Mouse (Mus musculus): ENCODE measurements at regions not wholly inside any gene's neighbourhood (a gene's known extent, or its start where the extent isn't known, plus 50 kb on each side); places are given as distances from the start of the nearest gene placed in this dataset.

GRCm38 (mm10) chr12:26244701-26245100 lies 170.4 kb downstream of the Rnf144a start:
- Histone ChIP-seq H3K9ac (ENCODE audit: low read depth, low read length) (no peak overlapping the region), H3K4me2 (replicated peaks; ENCODE audit: low read depth, low read length) (no peak overlapping the region), H3K4me3 (ENCODE audit: low read length) (no peak overlapping the region), H3K27ac (ENCODE audit: low read depth, low read length) (no peak overlapping the region), H3K9me3 (ENCODE audit: control insufficient read depth, low read length) (no peaks in the 10 kb centered on the region), H3K4me1 (ENCODE audit: control insufficient read depth, insufficient read depth, low read length) (no peaks in the 10 kb centered on the region), H3K27me3 (ENCODE audit: control insufficient read depth, insufficient read depth, low read length) (no peaks in the 10 kb centered on the region), H3K36me3 (ENCODE audit: control insufficient read depth, insufficient read depth, low read length) (no peaks in the 10 kb centered on the region)
- 92% methylated on average over 6 of the region's 6 CpGs for WGBS
- no peak for ATAC-seq (ENCODE audit: low FRiP score, low TSS enrichment)

- no peaks in the 10 kb centered on the region for H3K4me1 ChIP-seq (ENCODE audit: control insufficient read depth, insufficient read depth, low read length)
- no peak overlapping the region for H3K4me2 ChIP-seq (replicated peaks; ENCODE audit: low read depth, low read length)
- WGBS, result 90% methylated on average over 15 of the region's 15 CpGs
- ATAC-seq (ENCODE audit: low FRiP score, low TSS enrichment), result no peak
- no peak overlapping the region for H3K9ac ChIP-seq (ENCODE audit: low read depth, low read length)
- H3K9me3 ChIP-seq (ENCODE audit: control insufficient read depth, low read length), result no peaks in the 10 kb centered on the region
- no peaks in the 10 kb centered on the region for H3K27me3 ChIP-seq (ENCODE audit: control insufficient read depth, insufficient read depth, low read length)
- H3K27ac ChIP-seq (ENCODE audit: low read depth, low read length), result no peak overlapping the region
- no peaks in the 10 kb centered on the region for H3K36me3 ChIP-seq (ENCODE audit: control insufficient read depth, insufficient read depth, low read length)
- no peak overlapping the region for H3K4me3 ChIP-seq (ENCODE audit: low read length)
These were observed 187.5 kb downstream of the Rnf144a start for GRCm38 (mm10) chr12:26227557-26228020.

- Histone ChIP-seq H3K9me3 (ENCODE audit: control insufficient read depth, low read length) (no peaks in the 10 kb centered on the region), H3K27me3 (ENCODE audit: control insufficient read depth, insufficient read depth, low read length) (no peaks in the 10 kb centered on the region), H3K4me1 (ENCODE audit: control insufficient read depth, insufficient read depth, low read length) (no peaks in the 10 kb centered on the region), H3K4me3 (ENCODE audit: low read length) (no peak overlapping the region), H3K36me3 (ENCODE audit: control insufficient read depth, insufficient read depth, low read length) (no peaks in the 10 kb centered on the region), H3K9ac (ENCODE audit: low read depth, low read length) (no peak overlapping the region), H3K27ac (ENCODE audit: low read depth, low read length) (no peak overlapping the region), H3K4me2 (replicated peaks; ENCODE audit: low read depth, low read length) (no peak overlapping the region)
- ATAC-seq (ENCODE audit: low FRiP score, low TSS enrichment), result no peak
- WGBS, result 9% methylated on average over 2 of the region's 2 CpGs
These were observed 188.7 kb downstream of the Rnf144a start for GRCm38 (mm10) chr12:26226363-26226762.

- no peaks in the 10 kb centered on the region for H3K4me1 ChIP-seq (ENCODE audit: control insufficient read depth, insufficient read depth, low read length)
- no peak overlapping the region for H3K9ac ChIP-seq (ENCODE audit: low read depth, low read length)
- H3K4me3 ChIP-seq (ENCODE audit: low read length), result no peak overlapping the region
- H3K36me3 ChIP-seq (ENCODE audit: control insufficient read depth, insufficient read depth, low read length), result no peaks in the 10 kb centered on the region
- H3K9me3 ChIP-seq (ENCODE audit: control insufficient read depth, low read length), result no peaks in the 10 kb centered on the region
- no peak overlapping the region for H3K4me2 ChIP-seq (replicated peaks; ENCODE audit: low read depth, low read length)
- H3K27ac ChIP-seq (ENCODE audit: low read depth, low read length), result no peak overlapping the region
- peak; percentile 49; the same call in 1 of the 2 replicates for ATAC-seq (ENCODE audit: low FRiP score, low TSS enrichment)
- WGBS, result 60% methylated on average over 1 of the region's 1 CpGs
- H3K27me3 ChIP-seq (ENCODE audit: control insufficient read depth, insufficient read depth, low read length), result no peaks in the 10 kb centered on the region
These were observed 202.6 kb downstream of the Rnf144a start for GRCm38 (mm10) chr12:26212447-26212846.

- Histone ChIP-seq H3K27ac (ENCODE audit: low read depth, low read length) (no peak overlapping the region), H3K36me3 (ENCODE audit: control insufficient read depth, insufficient read depth, low read length) (no peaks in the 10 kb centered on the region)
- 70% methylated on average over 10 of the region's 10 CpGs for WGBS
These were observed 203.6 kb downstream of the Rnf144a start for GRCm38 (mm10) chr12:26211423-26211822.

GRCm38 (mm10) chr12:26206751-26207150 lies 208.3 kb downstream of the Rnf144a start:
- Histone ChIP-seq H3K9ac (ENCODE audit: low read depth, low read length) (no peak overlapping the region), H3K9me3 (ENCODE audit: control insufficient read depth, low read length) (no peaks in the 10 kb centered on the region), H3K4me3 (ENCODE audit: low read length) (no peak overlapping the region), H3K27me3 (ENCODE audit: control insufficient read depth, insufficient read depth, low read length) (no peaks in the 10 kb centered on the region), H3K27ac (ENCODE audit: low read depth, low read length) (no peak overlapping the region), H3K4me1 (ENCODE audit: control insufficient read depth, insufficient read depth, low read length) (no peaks in the 10 kb centered on the region), H3K36me3 (ENCODE audit: control insufficient read depth, insufficient read depth, low read length) (no peaks in the 10 kb centered on the region), H3K4me2 (replicated peaks; ENCODE audit: low read depth, low read length) (no peak overlapping the region)
- no peak for ATAC-seq (ENCODE audit: low FRiP score, low TSS enrichment)
- 82% methylated on average over 4 of the region's 4 CpGs for WGBS

More at GRCm38 (mm10) chr12:26211423-26211822, 203.6 kb downstream of the Rnf144a start:
- ATAC-seq (ENCODE audit: low FRiP score, low TSS enrichment), result no peak
- H3K4me2 ChIP-seq (replicated peaks; ENCODE audit: low read depth, low read length), result no peak overlapping the region
- H3K9ac ChIP-seq (ENCODE audit: low read depth, low read length), result no peak overlapping the region
- no peak overlapping the region for H3K4me3 ChIP-seq (ENCODE audit: low read length)
- no peaks in the 10 kb centered on the region for H3K27me3 ChIP-seq (ENCODE audit: control insufficient read depth, insufficient read depth, low read length)
- no peaks in the 10 kb centered on the region for H3K9me3 ChIP-seq (ENCODE audit: control insufficient read depth, low read length)
- H3K4me1 ChIP-seq (ENCODE audit: control insufficient read depth, insufficient read depth, low read length), result no peaks in the 10 kb centered on the region

GRCm38 (mm10) chr12:26206036-26206435 lies 209.0 kb downstream of the Rnf144a start:
- Histone ChIP-seq H3K9ac (ENCODE audit: low read depth, low read length) (no peak overlapping the region), H3K4me2 (replicated peaks; ENCODE audit: low read depth, low read length) (no peak overlapping the region), H3K4me3 (ENCODE audit: low read length) (no peak overlapping the region), H3K27ac (ENCODE audit: low read depth, low read length) (no peak overlapping the region), H3K4me1 (ENCODE audit: control insufficient read depth, insufficient read depth, low read length) (no peaks in the 10 kb centered on the region), H3K27me3 (ENCODE audit: control insufficient read depth, insufficient read depth, low read length) (no peaks in the 10 kb centered on the region), H3K9me3 (ENCODE audit: control insufficient read depth, low read length) (no peaks in the 10 kb centered on the region), H3K36me3 (ENCODE audit: control insufficient read depth, insufficient read depth, low read length) (no peaks in the 10 kb centered on the region)
- ATAC-seq (ENCODE audit: low FRiP score, low TSS enrichment), result no peak
- WGBS, result 89% methylated on average over 8 of the region's 8 CpGs

GRCm38 (mm10) chr12:26191982-26192576 lies 223.0 kb downstream of the Rnf144a start:
- ATAC-seq (ENCODE audit: low FRiP score, low TSS enrichment), result no peak
- Histone ChIP-seq H3K27ac (ENCODE audit: low read depth, low read length) (no peak overlapping the region), H3K36me3 (ENCODE audit: control insufficient read depth, insufficient read depth, low read length) (no peaks in the 10 kb centered on the region), H3K4me3 (ENCODE audit: low read length) (no peak overlapping the region), H3K4me2 (replicated peaks; ENCODE audit: low read depth, low read length) (no peak overlapping the region), H3K9ac (ENCODE audit: low read depth, low read length) (no peak overlapping the region), H3K9me3 (ENCODE audit: control insufficient read depth, low read length) (no peaks in the 10 kb centered on the region), H3K27me3 (ENCODE audit: control insufficient read depth, insufficient read depth, low read length) (no peaks in the 10 kb centered on the region), H3K4me1 (ENCODE audit: control insufficient read depth, insufficient read depth, low read length) (no peaks in the 10 kb centered on the region)
- 57% methylated on average over 4 of the region's 4 CpGs for WGBS

- H3K4me2 ChIP-seq (replicated peaks; ENCODE audit: low read depth, low read length), result no peak overlapping the region
- H3K9me3 ChIP-seq (ENCODE audit: control insufficient read depth, low read length), result no peaks in the 10 kb centered on the region
- no peak overlapping the region for H3K4me3 ChIP-seq (ENCODE audit: low read length)
- no peak overlapping the region for H3K27ac ChIP-seq (ENCODE audit: low read depth, low read length)
- no peaks in the 10 kb centered on the region for H3K4me1 ChIP-seq (ENCODE audit: control insufficient read depth, insufficient read depth, low read length)
- no peaks in the 10 kb centered on the region for H3K27me3 ChIP-seq (ENCODE audit: control insufficient read depth, insufficient read depth, low read length)
- ATAC-seq (ENCODE audit: low FRiP score, low TSS enrichment), result no peak
- H3K36me3 ChIP-seq (ENCODE audit: control insufficient read depth, insufficient read depth, low read length), result no peaks in the 10 kb centered on the region
- H3K9ac ChIP-seq (ENCODE audit: low read depth, low read length), result no peak overlapping the region
- WGBS, result 39% methylated on average over 15 of the region's 15 CpGs
These were observed 223.6 kb downstream of the Rnf144a start for GRCm38 (mm10) chr12:26191268-26191981.
